Mouse (Mus musculus): ENCODE results near the gene Epor.

Gene Epor

DNA sequence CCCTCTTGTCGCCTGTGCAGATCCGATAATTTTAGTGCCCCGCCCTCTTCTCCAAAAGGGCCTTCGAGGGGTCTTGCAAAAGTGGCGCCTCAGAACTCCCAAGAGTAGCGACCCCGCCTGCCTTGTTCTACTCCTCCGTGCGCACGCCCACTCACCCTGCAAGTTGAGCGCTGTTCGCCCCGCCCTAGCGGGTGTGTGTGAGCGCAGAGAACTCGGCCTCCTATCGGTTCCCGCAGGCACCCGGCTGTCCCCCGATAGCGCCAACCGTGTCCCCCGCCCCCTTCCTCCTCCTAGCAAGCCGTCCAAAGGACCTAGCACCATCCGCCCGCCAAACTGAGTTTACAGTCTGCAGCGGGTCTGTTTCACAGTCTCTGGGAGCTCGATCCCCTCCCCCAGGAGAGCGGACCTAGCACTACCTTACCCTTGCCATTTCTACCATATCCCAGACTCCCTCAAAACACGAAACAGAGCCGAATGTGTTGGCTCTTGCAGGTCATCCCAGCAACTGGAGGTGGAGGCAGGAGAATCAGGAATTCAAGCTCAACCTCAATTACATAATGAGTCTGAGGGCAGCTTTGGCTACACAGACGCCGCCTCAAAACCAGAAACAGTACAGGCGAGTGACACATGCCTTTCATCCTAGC lies 768 bp downstream of the Epor start:
- DNase-seq = peak; percentile 74

DNA sequence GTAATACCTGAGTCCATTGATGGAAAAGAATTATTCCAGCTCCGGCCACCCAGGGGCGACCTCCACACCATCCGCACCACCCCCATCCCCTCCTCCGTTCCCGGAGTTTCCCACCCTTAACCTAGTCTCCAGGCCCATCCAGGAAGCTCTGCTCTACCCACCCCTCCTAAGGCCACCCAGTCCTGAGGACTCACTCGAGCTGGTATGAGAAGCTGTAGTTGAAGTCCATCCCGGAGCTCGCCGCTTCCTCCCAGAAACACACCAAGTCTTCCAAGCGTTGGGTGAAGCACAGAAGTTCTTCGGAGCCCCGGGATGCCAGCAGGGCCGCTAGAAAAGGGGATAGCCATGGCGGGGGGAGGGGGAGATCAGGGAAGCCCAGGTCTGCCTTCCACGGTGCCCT lies 1.3 kb downstream of the Epor start:
- DNase-seq = no peak

DNA sequence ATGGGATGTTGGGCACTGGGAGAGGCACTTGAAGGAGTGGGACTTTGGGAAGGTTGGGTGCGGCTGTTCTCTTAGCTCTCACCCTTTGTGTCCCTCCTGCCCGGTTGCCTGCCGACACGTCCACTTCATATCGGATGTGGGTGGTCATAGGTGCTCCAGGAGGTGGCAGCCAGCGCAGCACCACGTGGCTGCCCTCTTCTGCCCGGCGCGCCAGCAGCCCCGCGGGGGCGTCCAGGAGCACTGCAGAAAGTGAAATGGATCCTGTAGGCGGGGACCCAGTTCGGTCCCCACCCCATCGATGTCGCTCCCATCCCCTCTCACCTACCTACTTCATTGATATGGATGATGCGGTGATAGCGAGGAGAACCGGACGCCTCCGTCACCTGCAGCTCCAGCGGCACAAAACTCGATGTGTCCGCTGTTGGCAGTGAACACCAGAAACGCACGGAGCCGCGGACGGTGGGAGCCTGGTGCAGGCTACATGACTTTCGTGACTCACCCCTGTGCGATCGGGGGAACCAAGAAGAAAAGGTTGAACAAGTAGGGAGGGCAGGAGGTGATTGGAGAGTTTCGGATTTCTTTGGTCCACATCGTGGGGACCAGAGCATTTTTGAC lies 1.8 kb downstream of the Epor start:
- no peak for DNase-seq

DNA sequence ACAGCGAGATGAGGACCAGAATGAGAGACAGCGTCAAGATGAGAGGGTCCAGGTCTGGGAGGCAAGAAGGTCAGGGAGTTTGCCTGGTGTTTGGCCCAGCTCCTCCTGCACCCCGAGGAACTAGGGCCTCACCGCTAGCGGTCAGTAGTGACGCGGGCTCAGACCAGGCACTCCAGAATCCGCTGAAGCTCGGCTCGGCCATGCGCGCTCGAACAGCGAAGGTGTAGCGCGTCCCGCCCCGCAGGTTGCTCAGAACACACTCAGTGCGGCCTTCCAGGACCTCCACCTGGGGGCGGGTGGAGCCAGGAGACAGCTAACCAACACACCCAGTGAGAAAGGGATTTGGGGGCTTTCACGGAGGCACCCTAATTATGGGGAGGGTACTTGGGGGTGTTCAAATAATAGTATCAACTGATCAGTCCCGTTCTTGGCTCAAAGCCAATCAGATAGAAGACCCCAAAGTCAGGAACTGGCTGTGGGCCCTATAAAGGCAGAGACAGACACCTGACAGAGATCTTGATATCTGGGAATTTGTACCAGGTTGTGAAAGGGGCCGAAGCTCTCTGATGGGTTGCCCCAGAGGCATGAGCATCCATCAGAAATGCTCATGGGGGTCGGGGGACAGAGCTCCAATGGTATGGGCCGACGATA lies 2.6 kb downstream of the Epor start:
- DNase-seq = no peak

DNA sequence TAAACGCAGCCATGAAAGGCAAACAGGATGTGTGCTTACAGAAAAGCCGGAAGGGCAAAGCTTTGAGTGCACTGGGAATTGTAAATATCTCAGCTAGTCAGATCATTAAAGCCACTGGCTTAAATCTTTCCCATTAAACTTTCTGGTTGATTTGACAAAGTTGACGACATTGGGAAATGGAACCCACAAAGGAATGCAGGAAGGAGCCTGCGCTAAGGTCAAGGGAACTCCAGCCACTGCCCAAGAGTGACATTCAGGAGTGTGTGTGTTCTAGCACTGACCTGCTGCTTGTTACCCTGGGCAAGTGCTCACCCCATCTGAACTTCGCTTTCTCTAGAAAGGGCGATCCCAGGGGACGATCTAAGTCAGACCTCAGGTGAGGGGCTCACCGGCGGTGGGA lies 3.2 kb downstream of the Epor start:
- no peak for DNase-seq

DNA sequence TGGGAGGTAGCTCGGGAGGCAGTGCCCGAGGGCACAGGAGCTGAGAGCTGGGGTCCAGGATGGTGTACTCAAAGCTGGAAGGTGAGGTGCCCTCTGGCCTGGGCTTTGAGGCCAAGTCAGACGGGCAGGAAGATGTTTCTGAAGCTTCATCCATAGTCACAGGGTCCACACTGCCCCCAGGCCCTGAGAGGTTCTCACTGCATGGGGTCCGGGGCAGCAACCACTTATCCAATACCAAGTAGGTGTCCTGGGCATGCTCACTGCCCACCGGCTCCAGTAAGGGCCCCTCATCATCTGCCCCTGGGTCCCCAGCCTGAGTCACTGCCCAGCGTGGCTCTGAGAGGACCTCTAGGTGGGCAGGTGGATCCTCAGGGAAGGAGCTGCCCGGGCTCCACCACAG lies 4.1 kb downstream of the Epor start:
- no peak for DNase-seq

DNA sequence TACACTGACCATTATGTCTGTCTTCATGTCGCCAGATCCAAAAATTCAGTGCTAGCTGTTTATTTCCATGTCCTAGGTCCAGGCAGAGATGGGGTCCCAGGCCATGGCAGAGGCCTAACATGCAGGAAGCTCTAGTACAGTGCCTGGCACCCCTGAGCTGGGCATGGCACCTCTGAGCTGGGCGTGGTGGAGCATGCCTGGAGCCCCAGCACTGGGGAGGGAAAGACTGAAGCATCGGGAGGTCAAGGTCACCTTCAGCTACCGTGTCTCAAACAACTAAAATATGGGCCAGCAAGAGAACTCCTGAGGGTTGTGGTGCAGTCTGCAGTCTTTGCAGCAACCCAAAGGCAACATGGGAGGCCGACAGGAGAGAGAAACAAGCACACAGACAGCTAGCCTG lies 4.9 kb downstream of the Epor start:
- no peak for DNase-seq

DNA sequence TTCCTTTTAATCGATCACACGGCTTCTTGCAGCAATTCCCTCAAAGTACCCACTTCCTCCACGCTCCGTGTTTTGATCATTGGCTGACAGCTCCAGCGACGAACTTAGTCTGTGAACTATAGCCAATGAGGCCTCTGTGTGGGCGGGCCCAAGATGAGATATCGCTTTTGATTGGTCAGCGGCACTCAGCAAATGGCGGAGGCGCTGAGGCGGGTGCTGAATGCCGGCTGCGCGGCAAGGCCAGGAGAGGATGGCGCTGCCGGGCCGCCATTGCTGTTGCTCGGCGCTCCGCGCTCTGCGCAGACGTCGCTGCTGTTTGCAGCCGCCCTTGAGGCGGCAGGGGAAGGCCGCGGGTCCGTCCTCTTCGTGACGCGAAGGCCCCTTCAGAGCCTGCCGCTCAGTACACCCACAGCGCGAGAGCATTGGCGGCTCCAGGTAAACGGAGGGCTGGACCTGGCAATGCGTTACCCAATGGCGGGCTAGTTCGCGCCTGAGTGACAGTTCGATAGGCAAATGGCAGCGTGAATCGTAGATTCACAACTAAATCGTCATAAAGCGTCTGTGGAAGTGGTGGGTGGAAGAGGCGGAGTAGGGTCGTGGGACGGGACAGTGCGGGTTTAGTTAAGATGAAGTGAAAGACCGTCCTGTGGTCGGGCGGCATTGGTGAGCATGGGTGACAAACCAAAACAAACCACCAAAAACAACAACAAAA lies 7.6 kb downstream of the Epor start, which contains the start of gene Swsap1:
TSS of gene Swsap1 (plus strand) at position 186 of the 712 bp plus-strand sequence.
- DNase-seq = peak; percentile 98

DNA sequence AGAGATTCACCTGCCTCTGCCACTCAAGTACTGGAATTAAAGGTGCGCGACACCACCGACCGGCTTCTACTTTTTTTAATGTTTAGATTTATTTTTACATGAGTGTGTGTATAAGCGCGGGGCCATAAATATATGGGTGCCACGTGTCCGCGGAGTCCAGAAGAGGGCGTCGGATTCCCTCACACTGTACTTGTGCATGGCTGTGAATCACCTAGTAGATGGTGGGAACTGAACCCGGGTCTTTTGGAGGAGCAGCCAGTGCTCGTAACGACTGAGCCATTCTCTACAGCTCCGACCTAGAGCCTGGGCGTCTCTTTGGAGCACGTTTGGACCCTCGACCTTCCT lies 8.1 kb downstream of the Epor start:
- DNase-seq = no peak

DNA sequence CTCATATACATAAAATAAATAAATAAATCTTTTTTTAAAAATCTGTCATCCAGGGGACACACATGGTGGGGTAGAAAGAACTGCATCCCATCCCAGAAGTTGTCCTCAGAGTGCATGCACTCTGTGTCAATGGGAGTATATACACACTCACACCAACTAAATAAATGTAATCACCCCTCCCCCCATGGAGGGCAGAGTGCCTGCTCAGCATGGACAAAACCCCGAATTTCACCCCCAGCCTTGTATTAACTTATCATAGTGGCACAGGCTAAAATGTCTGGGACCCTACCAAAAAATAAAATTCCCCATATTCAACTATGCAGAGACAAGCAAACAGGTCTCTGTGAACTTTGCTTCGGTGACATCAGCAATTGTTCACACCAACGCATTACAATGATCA lies 8.7 kb downstream of the Epor start:
- no peak for DNase-seq

DNA sequence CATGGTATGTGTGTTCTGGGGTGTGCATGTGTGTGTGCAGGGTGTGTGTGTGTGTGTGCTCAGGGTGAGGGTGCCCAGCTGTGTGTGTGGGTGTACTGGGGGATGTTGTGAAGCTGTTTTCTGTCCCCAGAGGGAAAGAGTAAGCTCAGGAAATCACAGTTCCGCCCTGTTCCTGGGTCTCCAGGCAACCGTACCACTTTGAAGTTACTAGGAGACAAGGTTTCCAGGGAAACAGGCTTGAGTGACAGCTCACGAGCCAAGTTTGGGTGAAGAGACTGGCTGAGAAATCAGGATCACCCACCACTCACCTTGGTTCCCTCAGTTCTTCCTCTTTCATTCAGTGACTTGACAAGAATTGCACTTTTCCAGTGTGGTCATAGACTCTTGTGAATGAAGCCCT lies 9.7 kb downstream of the Epor start:
- DNase-seq = no peak

DNA sequence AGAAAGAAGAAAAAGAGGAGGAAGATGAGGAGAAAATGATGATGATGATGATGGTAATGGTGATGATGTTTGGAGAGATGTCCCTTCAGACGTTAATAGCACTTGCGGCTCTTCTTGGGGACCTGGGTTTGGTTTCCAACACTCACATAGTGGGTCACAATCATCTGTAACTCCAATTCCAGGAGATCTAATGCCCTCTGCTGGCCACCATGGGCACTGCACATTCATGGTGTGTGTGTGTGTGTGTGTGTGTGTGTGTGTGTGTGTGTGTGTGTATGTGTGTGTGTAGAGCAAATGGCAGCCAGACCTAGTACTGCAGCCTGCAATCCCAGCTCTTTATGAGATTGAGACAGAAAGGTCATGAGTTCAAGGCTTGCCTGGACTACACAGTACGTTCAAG lies 11.3 kb downstream of the Epor start:
- DNase-seq = no peak

DNA sequence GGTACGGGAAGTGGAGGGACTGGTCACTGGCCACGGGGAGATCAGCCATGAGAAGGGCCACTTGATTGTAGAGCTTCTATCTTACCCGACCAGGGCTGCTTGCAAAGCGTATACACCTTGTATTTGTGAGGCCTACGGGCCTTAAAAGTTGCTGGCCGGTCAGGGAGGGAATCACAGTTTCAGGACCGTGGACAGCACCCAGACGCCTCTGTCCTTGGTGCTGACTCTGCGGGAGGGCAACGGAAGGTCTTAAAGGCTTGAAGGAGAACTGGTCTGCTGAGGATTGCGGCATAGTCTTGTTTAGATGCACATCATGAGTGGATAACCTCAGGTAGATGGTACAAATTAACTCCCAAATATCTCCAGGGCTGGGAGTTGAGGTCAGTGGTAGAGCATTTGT lies 13.0 kb downstream of the Epor start:
- DNase-seq = peak; percentile 72

DNA sequence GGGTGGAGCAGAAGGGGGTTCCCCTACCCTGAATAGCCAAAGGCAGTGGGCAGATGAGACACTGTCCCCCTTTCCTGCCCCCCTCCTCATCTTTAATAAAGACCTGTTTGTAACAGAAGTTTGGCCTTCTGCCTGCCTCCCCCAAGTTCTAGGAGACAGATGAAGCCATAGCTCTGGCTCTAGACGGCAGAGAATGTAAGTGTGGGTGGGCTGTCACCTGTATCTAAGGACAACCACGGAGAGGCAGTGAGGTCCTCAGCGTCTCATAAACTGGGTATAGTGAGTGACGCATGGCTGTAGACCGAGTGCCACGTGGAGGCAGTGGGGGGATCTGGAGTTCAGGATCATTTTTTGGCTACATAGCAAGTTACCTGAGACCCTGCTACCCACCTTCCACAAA lies 14.5 kb downstream of the Epor start:
- DNase-seq = no peak

DNA sequence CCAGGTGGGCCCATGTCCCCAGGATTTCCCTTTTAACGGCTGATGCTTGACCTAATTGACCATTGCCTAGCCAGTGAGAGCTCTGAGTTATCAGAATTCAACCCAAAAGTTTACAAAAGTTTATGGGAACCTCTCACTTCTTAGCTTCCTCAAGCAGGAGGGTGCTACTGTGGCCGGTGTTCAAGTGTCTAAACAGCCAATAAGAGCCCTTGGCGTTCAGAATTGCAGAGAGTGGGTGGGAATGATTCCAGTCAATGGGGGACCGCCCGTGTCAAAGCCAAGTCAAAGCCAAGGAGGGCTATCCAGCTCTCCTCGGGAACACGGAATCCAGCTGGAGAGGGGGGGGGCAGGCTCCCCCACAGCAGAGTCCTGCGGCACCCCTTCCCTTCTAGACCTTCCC lies 15.2 kb downstream of the Epor start:
- DNase-seq = no peak

DNA sequence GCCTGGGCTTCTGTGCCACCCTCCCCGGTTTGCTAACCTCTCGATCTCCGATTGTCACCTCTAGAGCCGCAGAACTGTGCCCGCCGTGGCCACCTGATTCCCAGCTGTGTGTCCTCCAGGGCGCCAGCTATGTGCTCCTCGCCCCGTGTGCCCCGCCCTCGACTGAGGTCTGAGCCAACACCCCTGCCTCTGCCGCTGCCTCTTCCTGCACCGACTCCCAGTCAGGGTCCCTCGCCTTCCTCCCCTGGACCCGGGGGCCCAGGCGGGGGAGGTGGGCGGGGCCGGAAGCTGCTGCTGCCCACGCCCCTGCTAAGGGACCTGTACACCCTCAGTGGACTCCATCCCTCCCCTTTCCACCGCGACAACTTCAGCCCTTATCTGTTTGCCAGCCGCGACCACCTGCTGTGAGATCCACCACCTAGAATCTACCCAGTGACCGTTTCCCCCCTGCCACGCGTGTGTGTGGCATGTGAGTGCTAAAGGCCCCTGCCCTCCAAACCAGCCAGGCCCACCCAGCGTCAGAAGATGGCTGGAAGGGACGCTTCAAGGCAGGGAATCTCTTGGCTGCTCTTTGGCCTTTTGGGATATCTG lies 15.7 kb downstream of the Epor start:
- DNase-seq = no peak

DNA sequence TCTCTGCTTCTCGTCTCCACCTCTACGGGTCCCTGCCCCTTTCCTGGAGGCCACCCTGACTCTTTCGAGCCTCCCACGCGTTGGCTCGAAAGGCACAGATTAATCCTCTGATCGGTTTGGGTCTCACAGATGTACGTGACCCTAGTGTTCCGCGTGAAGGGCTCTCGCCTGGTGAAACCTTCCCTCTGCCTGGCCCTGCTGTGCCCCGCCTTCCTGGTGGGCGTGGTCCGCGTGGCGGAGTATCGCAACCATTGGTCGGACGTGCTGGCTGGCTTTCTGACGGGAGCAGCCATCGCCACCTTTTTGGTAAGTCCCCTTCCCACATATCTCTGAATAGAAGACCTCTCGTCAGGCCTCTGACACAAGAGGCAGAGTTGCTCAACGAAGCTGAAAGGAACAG lies 19.0 kb downstream of the Epor start:
- no peak for DNase-seq

DNA sequence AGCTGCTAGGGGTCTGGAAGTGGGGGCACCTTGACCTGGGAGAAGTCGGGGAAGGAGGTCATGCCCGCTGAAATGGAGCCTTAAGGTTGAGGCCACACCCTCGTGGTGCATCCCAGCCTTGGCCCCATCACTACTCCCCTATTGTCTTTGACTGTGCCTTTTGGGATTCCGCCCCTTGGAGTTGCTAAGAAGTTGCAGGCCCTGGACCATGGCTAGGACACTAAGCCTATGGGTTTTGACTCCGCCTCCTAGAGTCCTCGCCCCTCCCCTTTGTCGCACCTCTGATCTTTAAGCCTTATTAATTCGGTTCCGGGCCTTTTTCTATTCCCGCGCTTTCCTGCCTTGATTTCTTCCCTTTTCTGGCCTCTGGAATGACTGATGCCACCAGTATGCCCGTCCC lies 19.7 kb downstream of the Epor start:
- DNase-seq = no peak

DNA sequence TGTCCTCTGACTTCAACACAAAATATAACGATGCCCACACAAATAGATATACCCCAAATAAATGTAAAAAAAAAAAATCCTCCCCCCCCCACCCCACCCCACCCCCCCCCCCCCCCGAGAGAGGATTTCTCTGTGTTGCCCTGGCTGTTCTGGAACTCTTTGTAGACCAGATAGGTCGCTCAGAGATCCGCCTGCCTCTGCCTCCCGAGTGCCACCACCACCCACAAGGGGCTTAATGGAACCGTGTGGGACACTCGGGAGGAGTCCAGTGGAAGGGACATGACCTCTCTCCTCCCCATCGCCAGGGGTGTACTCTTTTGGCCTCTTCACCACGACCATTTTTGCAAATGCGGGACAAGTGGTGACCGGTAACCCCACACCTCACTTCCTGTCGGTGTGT lies 20.3 kb downstream of the Epor start:
- no peak for DNase-seq

DNA sequence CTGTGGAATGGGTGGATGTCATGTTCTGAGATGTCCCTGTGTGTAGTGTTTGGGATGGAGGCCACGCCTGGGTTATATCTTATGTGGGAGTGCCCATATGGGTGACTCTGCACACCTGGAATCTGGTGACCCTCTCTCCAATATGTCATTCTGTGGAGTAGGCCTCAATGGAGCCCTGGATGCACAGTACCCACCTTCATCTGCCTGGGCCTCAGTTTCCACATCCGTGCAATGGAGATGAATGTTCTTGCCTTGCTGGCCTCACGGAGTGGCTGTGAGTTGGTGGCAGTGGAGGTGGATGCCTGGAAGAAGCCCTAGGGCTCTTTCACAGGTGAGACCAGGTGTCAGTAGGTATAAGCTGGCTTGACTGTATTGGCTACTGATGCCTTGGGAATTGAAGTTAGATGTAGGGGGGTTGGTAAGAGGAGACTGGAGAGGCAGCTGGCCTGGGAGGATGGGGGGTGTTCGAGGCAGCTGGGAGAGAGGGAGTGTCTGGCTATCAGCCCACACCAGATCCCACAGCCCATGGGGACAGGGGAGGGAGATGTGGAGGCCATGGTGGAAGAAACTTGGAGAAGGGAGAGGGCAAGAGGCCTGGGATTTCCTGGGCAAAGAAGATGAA lies 25.0 kb downstream of the Epor start:
- DNase-seq = no peak

DNA sequence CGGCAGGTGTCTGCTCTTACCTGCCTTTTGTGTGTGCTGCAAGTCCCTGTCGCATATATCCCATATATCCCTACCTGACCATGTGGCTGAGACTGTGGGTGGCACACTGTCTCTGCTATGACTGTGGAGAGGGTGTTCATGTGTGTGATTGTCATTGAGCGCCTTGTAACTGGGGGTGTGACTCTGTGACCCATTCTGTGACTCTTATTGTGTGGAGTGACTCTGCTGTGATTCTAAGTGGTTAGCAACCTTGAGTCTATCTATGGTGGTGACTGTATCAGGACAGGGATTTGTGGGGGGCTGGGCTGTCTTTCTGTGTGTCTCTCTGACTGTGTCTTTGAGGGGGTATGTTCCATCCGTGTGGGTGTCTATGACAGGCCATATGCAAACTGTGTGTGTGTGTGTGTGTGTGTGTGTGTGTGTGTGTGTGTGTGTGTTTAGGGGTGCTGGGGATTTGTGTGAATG lies 25.6 kb downstream of the Epor start:
- DNase-seq = no peak

DNA sequence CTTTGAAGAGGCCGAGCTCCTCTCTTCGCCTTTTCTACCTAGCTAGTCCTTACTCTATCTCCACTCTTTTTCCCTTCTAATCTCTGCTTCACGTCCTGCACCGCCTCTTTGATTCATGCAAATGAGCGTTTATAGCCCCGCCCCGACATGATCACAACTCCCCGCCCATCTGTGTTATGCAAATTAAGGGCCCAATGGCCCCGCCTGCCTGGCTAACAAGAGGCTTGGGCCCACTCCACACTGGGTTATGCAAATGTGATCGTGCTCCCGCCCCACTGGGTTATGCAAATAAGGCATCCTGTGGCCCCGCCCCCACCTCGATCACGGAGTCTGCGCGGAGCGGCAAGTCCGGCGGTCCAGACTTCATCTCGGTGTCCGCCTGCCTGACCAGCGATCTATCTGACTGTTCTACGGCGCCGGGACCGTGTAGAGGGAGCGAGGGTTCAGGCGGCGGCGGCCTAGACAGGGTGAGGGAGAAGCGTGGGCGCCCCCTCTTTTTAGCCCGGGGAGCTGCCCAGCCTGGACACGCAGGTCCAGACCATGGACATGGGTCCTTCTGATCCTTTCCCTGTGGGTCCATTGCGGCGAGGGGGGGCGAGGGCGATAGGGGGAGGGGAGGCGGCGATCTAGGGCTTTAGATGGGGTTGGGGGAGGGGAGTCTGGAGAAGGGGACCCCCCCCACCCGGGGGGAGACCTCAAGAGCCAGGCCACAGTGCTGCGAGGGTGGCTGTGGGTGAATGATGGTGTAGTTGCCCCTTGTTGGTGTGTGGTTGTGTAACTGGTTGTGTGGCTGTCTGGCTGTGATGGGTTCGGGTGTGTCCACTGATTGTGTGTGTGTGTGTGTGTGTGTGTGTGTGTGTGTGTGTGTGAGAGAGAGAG lies 26.4 kb downstream of the Epor start, which contains the start of gene Plppr2:
TSS of gene Plppr2 (plus strand) at position 342 of the 879 bp plus-strand sequence.
- DNase-seq = peak; percentile 84
